Mouse (Mus musculus) G1E (cell line): ENCODE results near the gene Hopx. TPM values are rescaled to one million over a fixed set of nuclear protein-coding genes. Genes with fewer than 3 reads are reported as not detected.

ENCODE experiments used
- ATAC-seq: 2 replicates; pipeline ENCODE4 v1.8.0; 2016; ENCODE audit warnings: mild to moderate bottlenecking; ENCODE audit not compliant: insufficient number of reproducible peaks, poor library complexity, low FRiP score, severe bottlenecking; ENCODE audit errors: extremely low read depth
- DNase-seq: peaks from one replicate; pipeline ENCODE4 v3.0.0; 2012; ENCODE audit warnings: low spot score
- H3K27me3 ChIP-seq: 2 replicates; pipeline ENCODE4 v1.6.1; 2012; ENCODE audit warnings: mild to moderate bottlenecking, low read length, inconsistent platforms; ENCODE audit not compliant: insufficient read depth
- H3K36me3 ChIP-seq: replicated peaks from 2 replicates; pipeline ENCODE3; 2012; ENCODE audit warnings: mild to moderate bottlenecking, inconsistent platforms
- H3K4me1 ChIP-seq: 2 replicates; pipeline ENCODE4 v1.6.1; 2012; ENCODE audit warnings: low read depth, low read length, inconsistent platforms, mixed read lengths; ENCODE audit not compliant: insufficient read depth
- H3K4me3 ChIP-seq: 2 replicates; pipeline ENCODE4 v1.5.1; 2012; ENCODE audit warnings: low read depth, mild to moderate bottlenecking, inconsistent platforms, low read length, moderate library complexity, mixed read lengths
- H3K9me3 ChIP-seq: replicated peaks from 2 replicates; pipeline ENCODE4 v1.6.1; 2012; ENCODE audit warnings: inconsistent platforms
- CTCF ChIP-seq: IDR thresholded peaks from 2 replicates; pipeline ENCODE4 v1.5.1; 2012; ENCODE audit warnings: low read depth, low read length, inconsistent platforms, mixed read lengths
- GATA1 ChIP-seq: IDR thresholded peaks from 2 replicates; pipeline ENCODE4 v1.6.1; 2012; ENCODE audit warnings: borderline replicate concordance, low read length, inconsistent platforms, mixed read lengths
- GATA2 ChIP-seq: IDR thresholded peaks from 2 replicates; pipeline ENCODE4 v1.6.1; 2012; ENCODE audit warnings: low read depth, low read length, inconsistent platforms, borderline replicate concordance
- POLR2AphosphoS5 ChIP-seq: IDR thresholded peaks from 2 replicates; pipeline ENCODE4 v1.6.1; 2012; ENCODE audit warnings: low read depth, low read length, inconsistent platforms; ENCODE audit not compliant: insufficient replicate concordance
- TAL1 ChIP-seq: conservative IDR thresholded peaks from 2 replicates; pipeline ENCODE4 v1.6.1; 2012; ENCODE audit warnings: low read depth, low read length, inconsistent platforms, mixed read lengths
- polyA plus RNA-seq: library from polyadenylated mRNA; stranded (reverse); fragments of >175 nt; gene quantifications from 2 replicates; pipeline ENCODE4 v1.2.3, GENCODE M21; 2012
- total RNA-seq, 2 experiments: library from RNA; stranded (forward) in 1 of 2; stranded (reverse) in 1 of 2; fragments of 200-1000 nt in 1 of 2; fragments of >200 nt in 1 of 2; fragmentation: Nextera tagmentation in 1 of 2; gene quantifications; 2 replicates each; pipeline ENCODE4 v1.2.3; 2014 to 2017

The Hopx gene
- total and polyA plus RNA-seq, 3 experiments = not detected

DNA sequence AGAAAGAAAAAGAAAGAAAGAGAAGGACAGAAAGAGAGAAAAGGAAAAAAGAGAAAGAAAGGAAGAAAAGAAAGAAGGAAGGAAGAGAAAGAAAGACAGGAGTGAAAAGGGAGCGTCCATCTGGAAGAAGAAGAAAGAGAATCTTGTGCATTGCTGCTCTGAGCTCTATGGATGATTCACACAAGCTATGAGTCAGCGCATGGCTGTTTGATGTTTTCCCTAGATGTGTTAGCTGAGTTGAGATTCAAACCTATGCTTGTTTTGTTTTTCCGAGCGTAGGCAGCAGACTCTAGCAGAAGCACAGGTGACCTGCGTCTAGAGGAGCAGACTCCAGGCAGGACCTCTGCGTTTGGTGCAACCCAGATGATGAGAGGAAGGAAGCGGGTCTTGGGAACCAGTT, 32.2 kb downstream of the Hopx start:
- DNase-seq (no peak), ATAC-seq (no peak)
- Histone ChIP-seq H3K4me3 (no peak overlapping the region), H3K36me3 (no peaks in the 10 kb centered on the region), H3K27me3 (0 out of 2 replicates have a peak, but pooled peaks cover 3% of the 10 kb centered on the region), H3K4me1 (no peaks in the 10 kb centered on the region), H3K9me3 (no peaks in the 10 kb centered on the region)
- TF ChIP-seq TAL1 (no peak), CTCF (no peak), GATA2 (no peak), GATA1 (no peak)

DNA sequence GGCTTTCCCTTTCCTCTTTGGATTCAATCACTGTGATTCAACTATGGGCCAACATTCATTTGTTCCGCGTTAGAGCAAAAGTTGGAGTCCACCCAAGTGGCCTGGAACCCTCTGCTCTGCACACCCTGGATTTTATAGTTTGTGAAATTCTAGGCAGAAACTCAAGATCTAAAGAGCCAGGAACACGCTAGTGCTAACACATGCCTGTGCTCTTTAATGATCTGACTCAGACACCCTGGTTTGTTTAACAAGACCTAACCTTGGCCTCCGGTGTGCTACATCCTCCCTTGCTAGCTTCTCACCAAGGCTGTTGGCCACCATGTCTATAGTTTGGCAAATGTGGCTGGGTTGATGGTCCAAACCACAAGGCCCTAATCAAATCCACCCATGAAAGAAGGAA, 34.2 kb downstream of the Hopx start:
- H3K27me3 ChIP-seq = 0 out of 2 replicates have a peak, but pooled peaks cover 3% of the 10 kb centered on the region
- no peak for ATAC-seq
- H3K9me3 ChIP-seq = no peaks in the 10 kb centered on the region
- no peak for TF ChIP-seq CTCF
- TF ChIP-seq POLR2AphosphoS5 = no peak
- no peak for TF ChIP-seq TAL1
- no peak for TF ChIP-seq GATA1
- TF ChIP-seq GATA2 = no peak
- no peak overlapping the region for H3K4me3 ChIP-seq
- H3K36me3 ChIP-seq = no peaks in the 10 kb centered on the region
- DNase-seq = no peak
- H3K4me1 ChIP-seq = no peaks in the 10 kb centered on the region

DNA sequence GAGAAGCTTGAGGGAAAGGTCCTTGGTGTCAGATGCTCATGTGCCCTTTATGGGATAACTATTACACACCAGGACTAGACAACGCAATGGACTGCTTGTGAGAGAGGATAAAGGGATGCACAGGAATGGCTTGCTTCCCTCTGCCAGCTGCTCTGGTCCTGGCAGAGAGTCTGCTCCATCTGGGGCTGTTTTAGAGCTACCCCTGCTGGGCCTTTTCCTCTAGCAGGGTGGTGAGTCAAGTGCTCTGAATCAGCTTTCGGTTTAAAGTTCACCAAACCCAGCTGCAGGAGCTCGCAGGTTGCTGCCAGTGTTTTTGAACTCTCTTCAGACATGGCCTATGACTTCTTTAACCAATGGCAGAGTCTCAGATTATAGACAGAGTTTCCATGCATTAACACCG, 39.0 kb downstream of the Hopx start:
- no peak for TF ChIP-seq GATA1
- no peak for TF ChIP-seq CTCF
- TF ChIP-seq GATA2 = no peak
- no peak for TF ChIP-seq TAL1
- no peak for TF ChIP-seq POLR2AphosphoS5
- no peaks in the 10 kb centered on the region for H3K9me3 ChIP-seq
- no peaks in the 10 kb centered on the region for H3K4me1 ChIP-seq
- no peak overlapping the region for H3K4me3 ChIP-seq
- no peaks in the 10 kb centered on the region for H3K36me3 ChIP-seq
- no peaks in the 10 kb centered on the region for H3K27me3 ChIP-seq
- DNase-seq (no peak), ATAC-seq (no peak)

GRCm38 (mm10) chr5:77074914-77075313, 40.0 kb downstream of the Hopx start:
- Histone ChIP-seq H3K4me1 (no peaks in the 10 kb centered on the region), H3K4me3 (no peak overlapping the region), H3K27me3 (no peaks in the 10 kb centered on the region), H3K36me3 (no peaks in the 10 kb centered on the region), H3K9me3 (no peaks in the 10 kb centered on the region)
- TF ChIP-seq POLR2AphosphoS5 (no peak), CTCF (no peak), TAL1 (no peak), GATA2 (no peak), GATA1 (no peak)
- no peak for ATAC-seq
- no peak for DNase-seq

- H3K4me1 ChIP-seq = no peaks in the 10 kb centered on the region
- no peaks in the 10 kb centered on the region for H3K36me3 ChIP-seq
- ATAC-seq (no peak), DNase-seq (no peak)
- H3K27me3 ChIP-seq = no peaks in the 10 kb centered on the region
- H3K9me3 ChIP-seq = no peaks in the 10 kb centered on the region
- no peak for TF ChIP-seq POLR2AphosphoS5
- no peak for TF ChIP-seq TAL1
- no peak for TF ChIP-seq CTCF
- no peak for TF ChIP-seq GATA1
- TF ChIP-seq GATA2 = no peak
- no peak overlapping the region for H3K4me3 ChIP-seq
Measured at GRCm38 (mm10) chr5:77073794-77074193, 41.1 kb downstream of the Hopx start.

GRCm38 (mm10) chr5:77071626-77072025, 43.3 kb downstream of the Hopx start:
- no peaks in the 10 kb centered on the region for H3K9me3 ChIP-seq
- H3K4me3 ChIP-seq = no peak overlapping the region
- no peaks in the 10 kb centered on the region for H3K36me3 ChIP-seq
- ATAC-seq = no peak
- no peak for DNase-seq
- H3K27me3 ChIP-seq = 0 out of 2 replicates have a peak, but pooled peaks cover 2% of the 10 kb centered on the region
- no peak for TF ChIP-seq POLR2AphosphoS5
- no peak for TF ChIP-seq GATA2
- TF ChIP-seq GATA1 = no peak
- TF ChIP-seq CTCF = no peak
- no peaks in the 10 kb centered on the region for H3K4me1 ChIP-seq

DNA sequence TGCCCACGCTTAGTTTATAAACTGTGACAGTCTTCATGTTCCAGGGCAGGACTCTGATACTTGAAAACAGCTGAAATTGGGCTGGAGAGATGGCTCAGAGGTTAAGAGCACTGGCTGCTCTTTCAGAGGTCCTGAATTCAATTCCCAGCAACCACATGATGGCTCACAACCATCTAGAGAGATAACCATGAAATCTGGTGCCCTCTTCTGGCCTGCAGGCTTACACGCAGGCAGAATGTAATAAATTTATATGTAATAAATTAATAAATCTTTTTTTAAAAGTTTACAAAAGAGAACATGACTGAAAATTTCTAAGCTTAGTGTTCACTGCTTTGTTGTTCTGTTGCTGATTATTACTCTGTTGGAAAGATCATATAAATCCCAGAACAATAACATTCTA, 43.9 kb downstream of the Hopx start:
- 0 out of 2 replicates have a peak, but pooled peaks cover 2% of the 10 kb centered on the region for H3K27me3 ChIP-seq
- H3K4me1 ChIP-seq = no peaks in the 10 kb centered on the region
- no peak for DNase-seq
- no peak for ATAC-seq
- H3K4me3 ChIP-seq = no peak overlapping the region
- no peaks in the 10 kb centered on the region for H3K9me3 ChIP-seq
- TF ChIP-seq CTCF (no peak), POLR2AphosphoS5 (no peak)
- H3K36me3 ChIP-seq = no peaks in the 10 kb centered on the region
